Mouse (Mus musculus): Measurements from ENCODE around the gene Kank3. TPM values are rescaled to one million over a fixed set of nuclear protein-coding genes. Genes with fewer than 3 reads are reported as not detected.

The Kank3 gene
- polyA plus RNA-seq, 1 experiment: not detected

GRCm38 (mm10) chr17:33826850-33827249 lies 16.5 kb downstream of the Kank3 start:
- no peak for TF ChIP-seq CTCF (IDR thresholded peaks at IDR 0.05; ENCODE audit: insufficient read depth, low read depth, low read length)
- no peak for TF ChIP-seq POLR2A (IDR thresholded peaks at IDR 0.05; ENCODE audit: insufficient read depth, low read depth, low read length)
- no peak overlapping the region for H3K27ac ChIP-seq (ENCODE audit: insufficient read depth, low read depth, low read length)
- H3K4me1 ChIP-seq (ENCODE audit: control insufficient read depth, insufficient read depth, low read length): peaks cover 8% of the 10 kb centered on the region; the same call in 1 of the 2 replicates
- WGBS: 0% methylated on average over 3 of the region's 3 CpGs
- no peak overlapping the region for H3K4me3 ChIP-seq (ENCODE audit: insufficient read depth, low read depth, low read length)

DNA sequence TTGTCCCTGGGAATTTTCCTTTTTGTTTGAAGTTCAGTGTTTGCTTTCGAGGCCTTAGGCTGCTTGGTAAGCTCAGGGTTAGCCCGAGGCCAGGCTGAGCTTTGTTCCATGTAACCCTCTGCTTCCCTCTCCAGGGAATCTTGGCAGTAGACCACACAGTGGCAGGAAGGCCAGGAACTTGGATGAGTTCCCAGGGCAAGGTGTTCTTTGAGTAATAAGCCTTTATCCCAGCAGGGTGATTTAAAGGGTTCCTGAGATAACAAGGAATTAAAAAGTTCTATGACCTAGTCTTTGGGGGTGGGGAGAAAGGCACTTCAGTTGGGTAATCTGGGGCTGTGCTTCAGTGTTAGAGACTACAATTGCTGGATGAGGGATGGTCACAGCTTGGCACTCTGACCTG lies 18.6 kb downstream of the Kank3 start:
- Histone ChIP-seq H3K27ac (ENCODE audit: insufficient read depth, low read depth, low read length) (no peak overlapping the region), H3K4me1 (ENCODE audit: control insufficient read depth, insufficient read depth, low read length) (peaks cover 3% of the 10 kb centered on the region; the same call in 1 of the 2 replicates), H3K4me3 (ENCODE audit: insufficient read depth, low read depth, low read length) (no peak overlapping the region)
- TF ChIP-seq CTCF (IDR thresholded peaks at IDR 0.05; ENCODE audit: insufficient read depth, low read depth, low read length): no peak
- no peak for TF ChIP-seq POLR2A (IDR thresholded peaks at IDR 0.05; ENCODE audit: insufficient read depth, low read depth, low read length)
- 19% methylated on average over 2 of the region's 2 CpGs for WGBS

- no peak overlapping the region for H3K27ac ChIP-seq (ENCODE audit: insufficient read depth, low read depth, low read length)
- WGBS: 79% methylated on average over 10 of the region's 10 CpGs
- H3K4me3 ChIP-seq (ENCODE audit: insufficient read depth, low read depth, low read length): no peak overlapping the region
- TF ChIP-seq POLR2A (IDR thresholded peaks at IDR 0.05; ENCODE audit: insufficient read depth, low read depth, low read length) (no peak), CTCF (IDR thresholded peaks at IDR 0.05; ENCODE audit: insufficient read depth, low read depth, low read length) (no peak)
- peaks cover 3% of the 10 kb centered on the region; the same call in 1 of the 2 replicates for H3K4me1 ChIP-seq (ENCODE audit: control insufficient read depth, insufficient read depth, low read length)
These were observed 19.2 kb downstream of the Kank3 start for GRCm38 (mm10) chr17:33829561-33829960.

- under 1% methylated on average over 45 of the region's 45 CpGs for WGBS
- peaks cover 7% of the 10 kb centered on the region for H3K4me1 ChIP-seq (ENCODE audit: control insufficient read depth, insufficient read depth, low read length)
- peak within 1 kb of the TSS; percentile 78 for H3K4me3 ChIP-seq (ENCODE audit: insufficient read depth, low read depth, low read length)
- H3K27ac ChIP-seq (ENCODE audit: insufficient read depth, low read depth, low read length): peak within 1 kb of the TSS; percentile 47; the same call in 1 of the 2 replicates
- TF ChIP-seq CTCF (IDR thresholded peaks at IDR 0.05; ENCODE audit: insufficient read depth, low read depth, low read length) (no peak), POLR2A (IDR thresholded peaks at IDR 0.05; ENCODE audit: insufficient read depth, low read depth, low read length) (peak; percentile 58)
These were observed 32.9 kb downstream of the Kank3 start, which contains the start of gene Cd320 for GRCm38 (mm10) chr17:33842966-33843795. Cd320 (plus strand) TSS chr17:33843091.

- WGBS: 52% methylated on average over 1 of the region's 1 CpGs
- H3K4me3 ChIP-seq (ENCODE audit: insufficient read depth, low read depth, low read length): no peak overlapping the region
- TF ChIP-seq POLR2A (IDR thresholded peaks at IDR 0.05; ENCODE audit: insufficient read depth, low read depth, low read length) (no peak), CTCF (IDR thresholded peaks at IDR 0.05; ENCODE audit: insufficient read depth, low read depth, low read length) (no peak)
- no peak overlapping the region for H3K27ac ChIP-seq (ENCODE audit: insufficient read depth, low read depth, low read length)
- peaks cover 7% of the 10 kb centered on the region for H3K4me1 ChIP-seq (ENCODE audit: control insufficient read depth, insufficient read depth, low read length)
These were observed 33.9 kb downstream of the Kank3 start for GRCm38 (mm10) chr17:33844196-33844595.

- Histone ChIP-seq H3K4me1 (ENCODE audit: control insufficient read depth, insufficient read depth, low read length) (peaks cover 7% of the 10 kb centered on the region), H3K27ac (ENCODE audit: insufficient read depth, low read depth, low read length) (no peak overlapping the region), H3K4me3 (ENCODE audit: insufficient read depth, low read depth, low read length) (no peak overlapping the region)
- TF ChIP-seq POLR2A (IDR thresholded peaks at IDR 0.05; ENCODE audit: insufficient read depth, low read depth, low read length): no peak
- no peak for TF ChIP-seq CTCF (IDR thresholded peaks at IDR 0.05; ENCODE audit: insufficient read depth, low read depth, low read length)
- WGBS: 95% methylated on average over 8 of the region's 8 CpGs
These were observed 37.8 kb downstream of the Kank3 start for GRCm38 (mm10) chr17:33848139-33848538.

DNA sequence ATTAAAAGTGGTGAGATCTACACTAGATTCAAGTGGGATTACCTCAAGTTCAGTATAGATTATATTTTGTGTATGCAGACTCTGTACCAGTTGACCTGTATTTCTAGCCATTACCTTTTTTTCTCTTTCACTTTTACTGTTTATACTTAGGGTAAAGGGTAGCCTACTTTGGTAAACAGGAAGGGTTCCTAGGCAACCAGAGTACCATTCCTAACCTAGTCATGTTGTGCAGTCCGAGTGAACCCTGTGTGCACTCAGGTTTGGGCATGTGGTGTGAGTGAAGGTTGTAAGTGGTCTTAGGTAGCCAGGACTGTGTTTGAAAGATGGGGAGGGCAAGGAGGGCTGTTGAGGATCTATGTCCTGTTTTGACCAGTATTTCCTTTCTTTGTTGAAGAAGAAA lies 41.0 kb downstream of the Kank3 start:
- no peaks in the 10 kb centered on the region for H3K4me1 ChIP-seq (ENCODE audit: control insufficient read depth, insufficient read depth, low read length)
- no peak overlapping the region for H3K4me3 ChIP-seq (ENCODE audit: insufficient read depth, low read depth, low read length)
- WGBS: 80% methylated on average over 1 of the region's 1 CpGs
- H3K27ac ChIP-seq (ENCODE audit: insufficient read depth, low read depth, low read length): no peak overlapping the region
- no peak for TF ChIP-seq POLR2A (IDR thresholded peaks at IDR 0.05; ENCODE audit: insufficient read depth, low read depth, low read length)
- no peak for TF ChIP-seq CTCF (IDR thresholded peaks at IDR 0.05; ENCODE audit: insufficient read depth, low read depth, low read length)

DNA sequence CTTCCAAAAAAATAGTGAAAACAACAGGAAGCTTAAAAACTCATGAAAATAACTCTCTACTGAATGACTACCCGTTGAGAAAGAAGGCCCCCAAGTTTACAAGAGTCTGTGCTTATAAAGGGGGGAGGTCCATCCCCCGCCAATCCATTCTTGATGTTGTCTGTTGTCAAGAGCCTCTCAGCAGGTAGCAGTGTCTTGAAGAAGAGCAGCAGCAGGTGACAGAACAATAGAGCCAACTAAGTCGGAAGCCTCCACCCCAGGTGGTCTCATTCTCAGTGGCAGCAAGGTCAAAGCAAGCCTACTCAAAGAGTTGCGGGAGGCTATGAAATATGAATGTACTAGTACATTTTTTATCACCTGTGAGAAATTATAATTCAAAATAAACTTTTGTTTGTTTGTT lies 47.5 kb downstream of the Kank3 start:
- H3K27ac ChIP-seq (ENCODE audit: insufficient read depth, low read depth, low read length): no peak overlapping the region
- TF ChIP-seq CTCF (IDR thresholded peaks at IDR 0.05; ENCODE audit: insufficient read depth, low read depth, low read length) (no peak), POLR2A (IDR thresholded peaks at IDR 0.05; ENCODE audit: insufficient read depth, low read depth, low read length) (no peak)
- 83% methylated on average over 4 of the region's 4 CpGs for WGBS

GRCm38 (mm10) chr17:33865330-33866030 lies 55.2 kb downstream of the Kank3 start:
- H3K4me1 ChIP-seq (ENCODE audit: control insufficient read depth, insufficient read depth, low read length): peaks cover 3% of the 10 kb centered on the region
- H3K4me3 ChIP-seq (ENCODE audit: insufficient read depth, low read depth, low read length): peak overlapping the region; percentile 12; the same call in 1 of the 2 replicates
- 15% methylated on average over 9 of the region's 9 CpGs for WGBS
- peak; percentile 37; the same call in 1 of the 2 replicates for TF ChIP-seq CTCF (IDR thresholded peaks at IDR 0.05; ENCODE audit: insufficient read depth, low read depth, low read length)
- no peak for TF ChIP-seq POLR2A (IDR thresholded peaks at IDR 0.05; ENCODE audit: insufficient read depth, low read depth, low read length)
- H3K27ac ChIP-seq (ENCODE audit: insufficient read depth, low read depth, low read length): no peak overlapping the region

More for the DNA sequence above, 47.5 kb downstream of the Kank3 start:
- Histone ChIP-seq H3K4me1 (ENCODE audit: control insufficient read depth, insufficient read depth, low read length) (no peaks in the 10 kb centered on the region), H3K4me3 (ENCODE audit: insufficient read depth, low read depth, low read length) (no peak overlapping the region)

Other genes with a start within 250 kb of the Kank3 start
- gene Zfp414, start 181.4 kb upstream of the Kank3 start, polyA plus RNA-seq (2012; ENCODE audit: insufficient read depth, insufficient read length, low replicate concordance, missing spikeins): not detected in 2 replicates
- gene Pram1, start 172.5 kb upstream of the Kank3 start, polyA plus RNA-seq (2012; ENCODE audit: insufficient read depth, insufficient read length, low replicate concordance, missing spikeins): not detected in 2 replicates
- 317 TPM in 1 of 2 replicates, not detected in the other for gene Hnrnpm, start 123.7 kb upstream of the Kank3 start, polyA plus RNA-seq (2012; ENCODE audit: insufficient read depth, insufficient read length, low replicate concordance, missing spikeins)
- gene March2, start 91.8 kb upstream of the Kank3 start, polyA plus RNA-seq (2012; ENCODE audit: insufficient read depth, insufficient read length, low replicate concordance, missing spikeins): not detected in 2 replicates
- 744 TPM in 1 of 2 replicates, not detected in the other for gene Rab11b, start 50.0 kb upstream of the Kank3 start, polyA plus RNA-seq (2012; ENCODE audit: insufficient read depth, insufficient read length, low replicate concordance, missing spikeins)
- not detected in 2 replicates for gene Angptl4, start 28.7 kb upstream of the Kank3 start, polyA plus RNA-seq (2012; ENCODE audit: insufficient read depth, insufficient read length, low replicate concordance, missing spikeins)
- gene Rps28, start 14.0 kb downstream of the Kank3 start, polyA plus RNA-seq (2012; ENCODE audit: insufficient read depth, insufficient read length, low replicate concordance, missing spikeins): not detected in 2 replicates
- gene Ndufa7, start 14.1 kb downstream of the Kank3 start, polyA plus RNA-seq (2012; ENCODE audit: insufficient read depth, insufficient read length, low replicate concordance, missing spikeins): 751 TPM in 1 of 2 replicates, not detected in the other
- gene Cd320, start 32.6 kb downstream of the Kank3 start, polyA plus RNA-seq (2012; ENCODE audit: insufficient read depth, insufficient read length, low replicate concordance, missing spikeins): not detected in 2 replicates
- gene Gm7029, start 63.3 kb downstream of the Kank3 start, polyA plus RNA-seq (2012; ENCODE audit: insufficient read depth, insufficient read length, low replicate concordance, missing spikeins): not detected in 2 replicates
- not detected in 2 replicates for gene Kifc1, start 80.1 kb downstream of the Kank3 start, polyA plus RNA-seq (2012; ENCODE audit: insufficient read depth, insufficient read length, low replicate concordance, missing spikeins)
- gene Platr17, start 94.6 kb downstream of the Kank3 start, polyA plus RNA-seq (2012; ENCODE audit: insufficient read depth, insufficient read length, low replicate concordance, missing spikeins): not detected in 2 replicates
- not detected in 2 replicates for gene Daxx, start 98.9 kb downstream of the Kank3 start, polyA plus RNA-seq (2012; ENCODE audit: insufficient read depth, insufficient read length, low replicate concordance, missing spikeins)
- gene Tapbp, start 105.4 kb downstream of the Kank3 start, polyA plus RNA-seq (2012; ENCODE audit: insufficient read depth, insufficient read length, low replicate concordance, missing spikeins): 118 TPM in 1 of 2 replicates, not detected in the other
- not detected in 2 replicates for gene Zbtb22, start 105.4 kb downstream of the Kank3 start, polyA plus RNA-seq (2012; ENCODE audit: insufficient read depth, insufficient read length, low replicate concordance, missing spikeins)
- gene Rgl2, start 119.0 kb downstream of the Kank3 start, polyA plus RNA-seq (2012; ENCODE audit: insufficient read depth, insufficient read length, low replicate concordance, missing spikeins): 671 TPM in 1 of 2 replicates, not detected in the other
- gene Pfdn6, start 129.8 kb downstream of the Kank3 start, polyA plus RNA-seq (2012; ENCODE audit: insufficient read depth, insufficient read length, low replicate concordance, missing spikeins): not detected in 2 replicates
- not detected in 2 replicates for gene Wdr46, start 130.1 kb downstream of the Kank3 start, polyA plus RNA-seq (2012; ENCODE audit: insufficient read depth, insufficient read length, low replicate concordance, missing spikeins)
- not detected in 2 replicates for gene B3galt4, start 141.0 kb downstream of the Kank3 start, polyA plus RNA-seq (2012; ENCODE audit: insufficient read depth, insufficient read length, low replicate concordance, missing spikeins)
- not detected in 2 replicates for gene Vps52, start 145.3 kb downstream of the Kank3 start, polyA plus RNA-seq (2012; ENCODE audit: insufficient read depth, insufficient read length, low replicate concordance, missing spikeins)
- 1,298 TPM in 1 of 2 replicates, not detected in the other for gene Rps18, start 145.5 kb downstream of the Kank3 start, polyA plus RNA-seq (2012; ENCODE audit: insufficient read depth, insufficient read length, low replicate concordance, missing spikeins)
- not detected in 2 replicates for gene H2-K1, start 189.8 kb downstream of the Kank3 start, polyA plus RNA-seq (2012; ENCODE audit: insufficient read depth, insufficient read length, low replicate concordance, missing spikeins)
- gene Ring1, start 214.2 kb downstream of the Kank3 start, polyA plus RNA-seq (2012; ENCODE audit: insufficient read depth, insufficient read length, low replicate concordance, missing spikeins): not detected in 2 replicates
- not detected in 2 replicates for gene H2-Ke6, start 217.5 kb downstream of the Kank3 start, polyA plus RNA-seq (2012; ENCODE audit: insufficient read depth, insufficient read length, low replicate concordance, missing spikeins)
- gene Slc39a7, start 221.2 kb downstream of the Kank3 start, polyA plus RNA-seq (2012; ENCODE audit: insufficient read depth, insufficient read length, low replicate concordance, missing spikeins): not detected in 2 replicates
- gene Rxrb, start 221.3 kb downstream of the Kank3 start, polyA plus RNA-seq (2012; ENCODE audit: insufficient read depth, insufficient read length, low replicate concordance, missing spikeins): not detected in 2 replicates
- gene Col11a2, start 228.9 kb downstream of the Kank3 start, polyA plus RNA-seq (2012; ENCODE audit: insufficient read depth, insufficient read length, low replicate concordance, missing spikeins): not detected in 2 replicates

Data from olfactory bulb, adult 2 months (tissue).